Mouse (Mus musculus) stomach, postnatal 0 days (tissue): Measurements from ENCODE around the gene Kctd15. TPM values are rescaled to one million over a fixed set of nuclear protein-coding genes. Genes with fewer than 3 reads are reported as not detected.

ENCODE experiments used
- ATAC-seq: fragments of 200-750 bp; cut with Nextera tagmentation; 2 replicates; pipeline ENCODE4 v1.8.0; 2017; ENCODE audit not compliant: low FRiP score, low TSS enrichment
- DNase-seq: peaks from one replicate; pipeline ENCODE4 v3.0.0-alpha.2; 2016; ENCODE audit warnings: low spot score
- H3K27ac ChIP-seq: fragments of 300-500 bp; sonication (generic); replicated peaks from 2 replicates; pipeline ENCODE4 v1.5.1; 2014; ENCODE audit warnings: mild to moderate bottlenecking, control low read depth
- H3K27me3 ChIP-seq: fragments of 300-500 bp; sonication (generic); 2 replicates; pipeline ENCODE4 v1.6.1; 2014; ENCODE audit warnings: low read length; ENCODE audit not compliant: control insufficient read depth, insufficient read depth
- H3K36me3 ChIP-seq: fragments of 300-500 bp; sonication (generic); 2 replicates; pipeline ENCODE4 v1.6.1; 2014; ENCODE audit warnings: low read length, mixed read lengths; ENCODE audit not compliant: control insufficient read depth, insufficient read depth
- H3K4me1 ChIP-seq: fragments of 300-500 bp; sonication (generic); replicated peaks from 2 replicates; pipeline ENCODE4 v1.6.1; 2014; ENCODE audit warnings: antibody characterized with exemption; ENCODE audit not compliant: control insufficient read depth, insufficient read depth
- H3K4me2 ChIP-seq: fragments of 300-500 bp; sonication (generic); replicated peaks from 2 replicates; pipeline ENCODE4 v1.6.1; 2014; ENCODE audit warnings: low read depth, mild to moderate bottlenecking, control low read depth, moderate library complexity
- H3K4me3 ChIP-seq: fragments of 300-500 bp; sonication (generic); 2 replicates; pipeline ENCODE4 v1.5.1; 2014; ENCODE audit warnings: low read depth, low read length, control low read depth
- H3K9ac ChIP-seq: fragments of 300-500 bp; sonication (generic); 2 replicates; pipeline ENCODE4 v1.6.1; 2014; ENCODE audit warnings: mild to moderate bottlenecking, low read length, control low read depth, mixed read lengths
- H3K9me3 ChIP-seq: fragments of 300-500 bp; sonication (generic); 2 replicates; pipeline ENCODE4 v1.6.1; 2016; ENCODE audit warnings: low read length; ENCODE audit not compliant: control insufficient read depth
- CTCF ChIP-seq: IDR thresholded peaks from 2 replicates; pipeline ENCODE4 v1.5.1; 2016; ENCODE audit warnings: antibody characterized with exemption, low read depth, mild to moderate bottlenecking, moderate library complexity
- EP300 ChIP-seq: optimal IDR thresholded peaks from 2 replicates; pipeline ENCODE3; 2016; ENCODE audit warnings: antibody characterized with exemption
- WGBS: fragments of 180-500 bp; shearing (Covaris S2); extraction: QIAGEN DNeasy Blood & Tissue Kit; methylation state at CpG from one replicate; pipeline ENCODE4 v1.1.7; 2014; 5-methylcytosine and 5-hydroxymethylcytosine counted together
- polyA plus RNA-seq: library from polyadenylated mRNA; unstranded; fragments of >200 nt; fragmentation: Nextera tagmentation; extraction: Ambion mirVana; gene quantifications from 2 replicates; pipeline ENCODE4 v1.2.1, GENCODE M21; 2015

Gene Kctd15
- polyA plus RNA-seq, 1 experiment from 2014 or later = 17.5 TPM

DNA sequence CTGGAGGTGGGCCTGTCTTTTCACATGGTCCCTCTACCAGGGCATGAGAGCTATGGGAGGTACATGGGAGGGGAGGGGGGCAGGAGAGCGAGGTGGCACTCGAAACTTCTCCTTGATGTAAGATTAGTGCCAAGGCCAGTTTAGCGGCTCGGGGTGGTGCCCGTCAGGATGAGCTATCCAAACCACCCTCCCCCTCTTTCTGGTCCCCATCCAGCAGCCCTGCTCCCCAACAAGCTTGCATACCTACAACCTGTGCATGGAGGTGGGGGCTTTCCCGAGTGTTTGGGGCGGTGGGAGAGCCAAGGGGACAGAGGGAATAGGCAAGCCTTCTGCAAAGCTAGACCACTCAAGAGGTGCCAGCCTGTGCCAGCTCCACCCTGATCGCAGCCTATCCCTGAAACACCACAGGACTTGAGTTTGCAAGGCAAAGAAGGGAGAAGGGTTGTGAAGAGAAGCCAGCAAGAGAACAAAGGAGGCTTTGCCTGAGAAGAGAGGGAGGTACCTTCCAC lies 26.8 kb downstream of the Kctd15 start:
- H3K27me3 ChIP-seq = no peaks in the 10 kb centered on the region
- H3K9ac ChIP-seq = peak overlapping the region; percentile 61
- peak overlapping the region; percentile 94 for H3K27ac ChIP-seq
- no peaks in the 10 kb centered on the region for H3K9me3 ChIP-seq
- peak overlapping the region; percentile 65 for H3K4me2 ChIP-seq
- WGBS = 35% methylated on average over 8 of the region's 8 CpGs
- TF ChIP-seq EP300 (no peak), CTCF (no peak)
- no peaks in the 10 kb centered on the region for H3K36me3 ChIP-seq
- DNase-seq (no peak), ATAC-seq (peak; percentile 26)
- peak overlapping the region; percentile 39 for H3K4me3 ChIP-seq
- H3K4me1 ChIP-seq = peaks cover 8% of the 10 kb centered on the region; the same call in 1 of the 2 replicates

DNA sequence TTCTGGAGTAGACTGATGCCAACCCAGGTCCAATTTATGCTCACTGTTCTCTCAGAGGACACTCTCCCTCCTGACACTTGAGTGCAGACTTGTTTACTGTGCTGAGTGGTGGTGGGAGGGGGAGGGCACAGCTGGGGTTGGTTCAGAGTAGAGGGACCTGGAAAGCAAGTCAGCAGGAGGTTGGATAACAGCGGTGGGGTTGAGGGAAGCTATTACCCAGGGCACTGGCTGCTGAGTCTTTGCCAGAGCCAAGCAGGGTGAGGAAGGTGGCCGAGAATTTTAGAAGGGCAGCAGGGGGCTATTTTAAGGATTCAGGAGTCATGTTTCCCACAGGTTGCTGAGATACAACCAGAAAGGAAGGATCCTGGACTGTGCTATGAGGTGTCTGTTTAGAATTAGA lies 36.1 kb downstream of the Kctd15 start:
- TF ChIP-seq CTCF = no peak
- Histone ChIP-seq H3K4me1 (no peaks in the 10 kb centered on the region), H3K27ac (no peak overlapping the region), H3K4me2 (no peak overlapping the region), H3K4me3 (no peak overlapping the region), H3K9me3 (no peaks in the 10 kb centered on the region), H3K9ac (no peak overlapping the region), H3K27me3 (no peaks in the 10 kb centered on the region), H3K36me3 (no peaks in the 10 kb centered on the region)
- DNase-seq = no peak
- no peak for ATAC-seq
- 45% methylated on average over 2 of the region's 2 CpGs for WGBS

DNA sequence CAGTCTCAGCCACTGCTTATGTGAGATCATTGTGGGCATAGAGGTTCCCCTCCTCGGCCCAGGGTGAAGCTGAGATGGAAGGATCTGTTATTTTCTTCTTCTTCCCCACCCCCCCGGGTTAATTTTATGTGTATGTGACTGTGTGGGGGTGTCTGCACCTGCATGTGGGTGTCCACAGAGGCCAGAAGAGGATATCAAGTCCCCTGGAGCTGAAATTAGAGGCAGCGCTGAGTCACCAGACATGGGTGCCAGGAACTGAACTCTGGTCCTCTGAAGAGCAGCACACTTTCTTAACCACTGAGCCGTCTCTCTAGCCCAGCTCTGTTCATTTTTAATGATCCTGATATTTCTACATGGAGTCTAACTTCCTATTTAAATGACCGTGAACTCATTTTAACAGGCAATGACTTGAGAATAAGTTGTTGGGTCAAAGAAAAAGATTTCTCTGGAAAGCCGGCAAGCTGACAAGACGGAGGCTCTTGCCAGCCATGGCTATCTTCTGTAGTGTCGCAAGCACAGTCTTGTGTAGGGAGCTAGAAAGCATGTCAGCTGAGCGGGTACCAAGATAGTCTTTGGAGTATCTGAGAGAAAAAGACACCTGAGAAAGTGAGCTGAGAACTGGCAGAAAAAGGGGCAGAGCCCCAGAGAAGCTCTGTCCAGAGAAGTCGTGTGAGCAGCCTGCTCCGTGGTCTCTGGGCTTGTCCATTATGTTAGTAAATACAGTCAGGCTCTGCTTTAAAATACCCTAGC lies 38.2 kb downstream of the Kctd15 start:
- WGBS = 74% methylated on average over 11 of the region's 11 CpGs
- TF ChIP-seq CTCF = no peak
- TF ChIP-seq EP300 = no peak

DNA sequence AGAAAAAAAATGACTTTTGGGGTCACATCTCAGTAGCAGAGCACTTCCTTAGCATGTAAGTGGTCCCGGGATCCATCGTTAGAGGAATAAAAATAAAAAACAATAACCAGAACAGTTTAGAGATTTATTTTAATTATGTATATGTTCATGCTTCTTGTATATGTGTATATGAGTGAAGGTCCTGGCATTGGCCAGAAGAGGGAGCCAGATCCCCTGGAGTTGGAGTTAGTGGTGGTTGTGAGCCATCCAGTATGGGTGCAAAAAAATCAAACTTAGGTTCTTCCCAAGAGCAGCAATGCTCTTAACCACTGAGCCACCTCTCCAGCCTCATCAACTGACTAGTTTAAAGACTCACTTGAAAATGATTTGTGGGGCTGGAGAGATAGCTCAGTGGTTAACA lies 40.3 kb downstream of the Kctd15 start:
- TF ChIP-seq CTCF (peak; percentile 64), EP300 (no peak)
- no peaks in the 10 kb centered on the region for H3K36me3 ChIP-seq
- no peak overlapping the region for H3K9ac ChIP-seq
- no peak overlapping the region for H3K27ac ChIP-seq
- 84% methylated on average over 2 of the region's 2 CpGs for WGBS
- no peaks in the 10 kb centered on the region for H3K4me1 ChIP-seq
- no peak overlapping the region for H3K4me2 ChIP-seq
- no peaks in the 10 kb centered on the region for H3K27me3 ChIP-seq
- DNase-seq (no peak), ATAC-seq (no peak)
- no peak overlapping the region for H3K4me3 ChIP-seq
- no peaks in the 10 kb centered on the region for H3K9me3 ChIP-seq

More for the DNA sequence above, 38.2 kb downstream of the Kctd15 start:
- Histone ChIP-seq H3K4me1 (no peaks in the 10 kb centered on the region), H3K9ac (no peak overlapping the region), H3K4me2 (no peak overlapping the region), H3K27ac (no peak overlapping the region), H3K9me3 (no peaks in the 10 kb centered on the region), H3K4me3 (no peak overlapping the region), H3K36me3 (no peaks in the 10 kb centered on the region), H3K27me3 (no peaks in the 10 kb centered on the region)
- DNase-seq (no peak), ATAC-seq (no peak)

DNA sequence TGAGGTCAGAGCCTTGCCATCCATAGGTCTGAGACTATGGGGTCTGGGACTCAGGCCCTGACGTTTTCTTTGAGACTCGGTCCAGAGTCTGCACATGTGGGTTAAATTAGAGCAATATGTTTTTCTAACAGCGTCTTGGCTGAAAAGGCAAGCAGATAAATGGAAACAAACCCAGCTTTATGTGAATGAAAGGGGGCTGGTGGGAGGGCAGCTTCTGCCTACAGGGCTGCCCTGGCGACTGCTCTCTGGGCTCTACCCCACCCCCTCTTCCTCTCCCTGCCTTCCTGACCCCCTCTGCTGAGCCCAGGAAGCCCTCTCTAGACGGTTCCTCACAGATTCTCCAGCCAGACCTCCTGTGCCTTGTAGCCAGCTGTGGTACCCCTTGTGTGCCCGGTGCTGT lies 46.1 kb downstream of the Kctd15 start:
- no peaks in the 10 kb centered on the region for H3K27me3 ChIP-seq
- no peaks in the 10 kb centered on the region for H3K4me1 ChIP-seq
- ATAC-seq (no peak), DNase-seq (no peak)
- H3K36me3 ChIP-seq = no peaks in the 10 kb centered on the region
- no peak for TF ChIP-seq EP300
- no peak for TF ChIP-seq CTCF
- H3K4me3 ChIP-seq = no peak overlapping the region
- H3K9me3 ChIP-seq = no peaks in the 10 kb centered on the region
- no peak overlapping the region for H3K9ac ChIP-seq
- H3K4me2 ChIP-seq = no peak overlapping the region
- 63% methylated on average over 6 of the region's 6 CpGs for WGBS
- H3K27ac ChIP-seq = no peak overlapping the region

DNA sequence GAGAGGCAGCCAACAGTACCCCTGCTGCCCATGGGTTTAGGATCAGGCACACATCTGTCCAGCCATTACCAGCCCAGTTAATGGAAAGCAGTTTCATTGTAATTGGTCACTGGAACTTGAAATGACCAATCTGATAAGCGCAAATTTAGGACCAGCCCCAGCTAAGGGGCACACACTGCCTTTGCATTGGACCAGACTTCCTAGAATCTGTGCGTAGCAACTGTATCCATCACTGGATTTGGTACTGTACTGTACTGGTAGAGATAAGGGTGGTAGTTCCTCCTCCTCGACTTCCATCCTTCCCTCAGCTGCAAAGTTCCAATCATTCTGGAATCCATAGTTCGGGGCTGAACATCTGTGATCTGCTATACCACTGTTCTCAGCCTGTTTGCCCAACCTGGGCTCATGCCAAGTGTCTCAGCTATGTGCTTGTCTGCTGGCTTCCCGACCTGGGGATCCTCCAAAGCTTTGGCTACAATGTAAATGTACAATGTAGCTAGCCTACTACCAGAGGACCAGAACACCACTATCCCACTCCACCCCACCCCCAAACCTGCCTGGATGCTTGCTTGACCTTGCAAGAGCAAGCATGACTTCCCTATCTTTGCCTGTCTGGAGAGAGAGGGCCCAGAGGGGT lies 49.1 kb downstream of the Kctd15 start:
- H3K36me3 ChIP-seq = no peaks in the 10 kb centered on the region
- no peaks in the 10 kb centered on the region for H3K9me3 ChIP-seq
- H3K27ac ChIP-seq = no peak overlapping the region
- no peaks in the 10 kb centered on the region for H3K4me1 ChIP-seq
- 73% methylated on average over 5 of the region's 5 CpGs for WGBS
- DNase-seq = no peak
- no peaks in the 10 kb centered on the region for H3K27me3 ChIP-seq
- H3K4me3 ChIP-seq = no peak overlapping the region
- TF ChIP-seq EP300 (no peak), CTCF (no peak)
- ATAC-seq = no peak
- H3K9ac ChIP-seq = no peak overlapping the region
- H3K4me2 ChIP-seq = no peak overlapping the region
